Mouse (Mus musculus): ENCODE results near the gene Gpr35. TPM values are rescaled to one million over a fixed set of nuclear protein-coding genes. Genes with fewer than 3 reads are reported as not detected.
A peak's percentile ranks its signal among the peaks of the same experiment; 100 is the strongest.

The Gpr35 gene
- total and polyA plus RNA-seq, 2 experiments from 2014 or later = 0.13 to 0.42 TPM

- WGBS = 74% methylated on average over 2 of the region's 2 CpGs
- Histone ChIP-seq H3K9ac (replicated peaks; ENCODE audit: low read length) (no peak overlapping the region), H3K4me1 (ENCODE audit: insufficient read depth, low read length) (no peaks in the 10 kb centered on the region), H3K27ac (no peak overlapping the region), H3K36me3 (ENCODE audit: insufficient read depth, low read length) (peaks cover 53% of the 10 kb centered on the region), H3K4me2 (ENCODE audit: low read depth, low read length) (no peak overlapping the region), H3K27me3 (ENCODE audit: insufficient read depth, low read length) (no peaks in the 10 kb centered on the region), H3K9me3 (ENCODE audit: low read length) (no peaks in the 10 kb centered on the region), H3K4me3 (ENCODE audit: low read length) (no peak overlapping the region)
- ATAC-seq (no peak), DNase-seq (ENCODE audit: low spot score) (no peak)
- TF ChIP-seq CTCF (IDR thresholded peaks at IDR 0.05; ENCODE audit: low read depth) = no peak
These were observed 79.4 kb downstream of the Gpr35 start for GRCm38 (mm10) chr1:93030060-93030459.

GRCm38 (mm10) chr1:93031199-93031598, 80.5 kb downstream of the Gpr35 start:
- no peak for DNase-seq (ENCODE audit: low spot score)
- no peak overlapping the region for H3K4me2 ChIP-seq (ENCODE audit: low read depth, low read length)
- H3K9me3 ChIP-seq (ENCODE audit: low read length) = no peaks in the 10 kb centered on the region
- TF ChIP-seq CTCF (IDR thresholded peaks at IDR 0.05; ENCODE audit: low read depth) = no peak
- peaks cover 44% of the 10 kb centered on the region for H3K36me3 ChIP-seq (ENCODE audit: insufficient read depth, low read length)
- ATAC-seq = no peak
- 97% methylated on average over 3 of the region's 3 CpGs for WGBS
- H3K27me3 ChIP-seq (ENCODE audit: insufficient read depth, low read length) = no peaks in the 10 kb centered on the region
- no peak overlapping the region for H3K27ac ChIP-seq
- H3K9ac ChIP-seq (replicated peaks; ENCODE audit: low read length) = no peak overlapping the region
- H3K4me1 ChIP-seq (ENCODE audit: insufficient read depth, low read length) = no peaks in the 10 kb centered on the region
- no peak overlapping the region for H3K4me3 ChIP-seq (ENCODE audit: low read length)

GRCm38 (mm10) chr1:93033989-93034388, 83.3 kb downstream of the Gpr35 start:
- ATAC-seq = no peak
- Histone ChIP-seq H3K27ac (no peak overlapping the region), H3K4me3 (ENCODE audit: low read length) (no peak overlapping the region), H3K27me3 (ENCODE audit: insufficient read depth, low read length) (no peaks in the 10 kb centered on the region), H3K36me3 (ENCODE audit: insufficient read depth, low read length) (peaks cover 49% of the 10 kb centered on the region), H3K9ac (replicated peaks; ENCODE audit: low read length) (no peak overlapping the region), H3K4me2 (ENCODE audit: low read depth, low read length) (no peak overlapping the region), H3K9me3 (ENCODE audit: low read length) (no peaks in the 10 kb centered on the region), H3K4me1 (ENCODE audit: insufficient read depth, low read length) (no peaks in the 10 kb centered on the region)
- DNase-seq (ENCODE audit: low spot score) = no peak
- 0 out of 2 replicates have a peak, but pooled peaks have one; percentile 3 for TF ChIP-seq CTCF (IDR thresholded peaks at IDR 0.05; ENCODE audit: low read depth)
- WGBS = 51% methylated on average over 8 of the region's 8 CpGs

GRCm38 (mm10) chr1:93035981-93036380, 85.3 kb downstream of the Gpr35 start:
- Histone ChIP-seq H3K4me3 (ENCODE audit: low read length) (no peak overlapping the region), H3K4me2 (ENCODE audit: low read depth, low read length) (no peak overlapping the region), H3K27me3 (ENCODE audit: insufficient read depth, low read length) (no peaks in the 10 kb centered on the region), H3K27ac (no peak overlapping the region), H3K9me3 (ENCODE audit: low read length) (no peaks in the 10 kb centered on the region), H3K36me3 (ENCODE audit: insufficient read depth, low read length) (peaks cover 69% of the 10 kb centered on the region), H3K9ac (replicated peaks; ENCODE audit: low read length) (no peak overlapping the region), H3K4me1 (ENCODE audit: insufficient read depth, low read length) (no peaks in the 10 kb centered on the region)
- peak; percentile 57 for ATAC-seq
- WGBS = 62% methylated on average over 4 of the region's 4 CpGs
- TF ChIP-seq CTCF (IDR thresholded peaks at IDR 0.05; ENCODE audit: low read depth) = no peak
- DNase-seq (ENCODE audit: low spot score) = peak; percentile 46

Other genes with a start within 250 kb of the Gpr35 start
- gene Gpc1, start 119.2 kb upstream of the Gpr35 start, total RNA-seq (2014; rRNA removed) = 196 and 215 TPM in 2 replicates
- 55.5 and 57.8 TPM in 2 replicates for gene Gpc1, start 119.2 kb upstream of the Gpr35 start, polyA plus RNA-seq (2015; fragmentation: Nextera tagmentation; extraction: Ambion mirVana)
- 0.25 TPM in 1 of 2 replicates, not detected in the other for gene Ankmy1, start 48.0 kb upstream of the Gpr35 start, total RNA-seq (2014; rRNA removed)
- 0.39 and 0.62 TPM in 2 replicates for gene Ankmy1, start 48.0 kb upstream of the Gpr35 start, polyA plus RNA-seq (2015; fragmentation: Nextera tagmentation; extraction: Ambion mirVana)
- 25.2 and 36.6 TPM in 2 replicates for gene Dusp28, start 43.9 kb upstream of the Gpr35 start, total RNA-seq (2014; rRNA removed)
- 21.9 and 22.8 TPM in 2 replicates for gene Dusp28, start 43.9 kb upstream of the Gpr35 start, polyA plus RNA-seq (2015; fragmentation: Nextera tagmentation; extraction: Ambion mirVana)
- gene Rnpepl1, start 40.1 kb upstream of the Gpr35 start, total RNA-seq (2014; rRNA removed) = 58.2 and 64.9 TPM in 2 replicates
- 25.5 and 31.3 TPM in 2 replicates for gene Rnpepl1, start 40.1 kb upstream of the Gpr35 start, polyA plus RNA-seq (2015; fragmentation: Nextera tagmentation; extraction: Ambion mirVana)
- gene Capn10, start 16.5 kb upstream of the Gpr35 start, total RNA-seq (2014; rRNA removed) = 79.7 and 101 TPM in 2 replicates
- gene Capn10, start 16.5 kb upstream of the Gpr35 start, polyA plus RNA-seq (2015; fragmentation: Nextera tagmentation; extraction: Ambion mirVana) = 50.4 and 51.0 TPM in 2 replicates
- not detected in 2 replicates for gene Aqp12, start 55.5 kb downstream of the Gpr35 start, total RNA-seq (2014; rRNA removed)
- not detected in 2 replicates for gene Aqp12, start 55.5 kb downstream of the Gpr35 start, polyA plus RNA-seq (2015; fragmentation: Nextera tagmentation; extraction: Ambion mirVana)
- gene Kif1a, start 151.1 kb downstream of the Gpr35 start, total RNA-seq (2014; rRNA removed) = 600 and 696 TPM in 2 replicates
- gene Kif1a, start 151.1 kb downstream of the Gpr35 start, polyA plus RNA-seq (2015; fragmentation: Nextera tagmentation; extraction: Ambion mirVana) = 651 and 675 TPM in 2 replicates
- not detected in 2 replicates for gene Agxt, start 184.4 kb downstream of the Gpr35 start, total RNA-seq (2014; rRNA removed)
- not detected in 2 replicates for gene Agxt, start 184.4 kb downstream of the Gpr35 start, polyA plus RNA-seq (2015; fragmentation: Nextera tagmentation; extraction: Ambion mirVana)
- gene 2310007B03Rik, start 210.1 kb downstream of the Gpr35 start, total RNA-seq (2014; rRNA removed) = 0.05 and 0.83 TPM in 2 replicates
- gene 2310007B03Rik, start 210.1 kb downstream of the Gpr35 start, polyA plus RNA-seq (2015; fragmentation: Nextera tagmentation; extraction: Ambion mirVana) = 0.11 and 0.16 TPM in 2 replicates
- gene Crocc2, start 217.9 kb downstream of the Gpr35 start, total RNA-seq (2014; rRNA removed) = 1.1 and 1.3 TPM in 2 replicates
- 0.48 and 0.63 TPM in 2 replicates for gene Crocc2, start 217.9 kb downstream of the Gpr35 start, polyA plus RNA-seq (2015; fragmentation: Nextera tagmentation; extraction: Ambion mirVana)

Data from hindbrain, postnatal 0 days (tissue).